Mouse (Mus musculus): Measurements from ENCODE around the gene Zfp704.

Zfp704 gene

DNA sequence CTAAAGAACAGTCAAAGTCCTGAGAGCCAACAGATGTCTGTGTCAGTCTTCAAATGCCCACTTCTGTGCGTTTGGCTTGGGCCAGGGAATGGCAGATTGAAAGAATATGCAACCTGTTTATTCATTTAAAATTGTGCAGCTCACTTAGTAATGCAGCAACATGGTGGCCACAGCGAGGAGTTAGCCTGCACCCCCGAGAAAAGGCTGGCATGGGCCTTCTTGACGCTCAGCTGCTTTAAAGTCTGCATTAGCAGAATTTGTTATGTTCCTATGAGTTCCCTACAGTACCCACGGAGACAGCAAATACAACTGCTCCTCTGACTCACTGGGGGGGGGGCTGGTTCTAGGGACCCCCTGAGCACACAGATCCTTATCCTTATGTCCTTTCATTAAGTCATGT is 184.2 kb downstream of the Zfp704 start:
- in situ Hi-C loops (cut with MboI, MseI) = no loop called here

DNA sequence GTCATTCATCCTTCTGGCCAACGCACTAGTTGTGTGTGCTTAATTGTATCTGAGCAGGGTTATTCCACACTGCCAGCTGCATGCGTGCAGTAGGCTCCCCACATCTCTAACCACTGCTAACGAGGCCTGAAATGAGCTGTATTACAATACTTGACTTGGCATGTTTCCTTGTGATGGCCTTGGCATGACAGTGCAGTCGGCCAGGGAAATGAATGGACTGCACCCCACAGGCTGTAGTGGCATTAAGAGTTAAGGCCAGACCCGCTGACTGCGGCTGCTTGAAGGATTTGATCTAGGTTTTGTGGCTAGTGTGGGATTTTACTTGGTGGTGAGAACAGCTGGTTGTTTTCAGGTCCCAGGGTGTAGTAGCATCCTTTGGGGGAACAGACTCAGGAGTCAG is 185.2 kb downstream of the Zfp704 start:
- in situ Hi-C loops (cut with MboI, MseI) = no loop called here

DNA sequence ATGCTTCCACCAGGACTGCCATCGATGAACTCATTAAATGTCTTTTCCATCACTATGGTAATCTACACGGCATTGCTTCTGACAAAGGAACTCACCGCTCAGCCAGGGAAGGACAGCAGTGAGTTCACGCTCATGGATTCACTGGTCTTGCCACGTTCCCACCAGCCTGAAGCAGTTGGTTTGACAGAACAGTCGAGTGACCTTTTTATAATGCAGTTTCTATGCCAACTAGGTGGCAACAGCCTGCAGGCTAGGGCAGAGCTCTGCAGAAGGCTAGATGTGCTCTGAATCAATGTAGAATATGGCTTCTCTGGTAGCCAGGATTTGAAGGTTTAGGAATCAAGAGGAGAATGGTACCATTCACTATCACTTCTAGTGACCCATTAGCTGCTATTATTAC is 186.2 kb downstream of the Zfp704 start:
- in situ Hi-C loops (cut with MboI, MseI) = no loop called here

DNA sequence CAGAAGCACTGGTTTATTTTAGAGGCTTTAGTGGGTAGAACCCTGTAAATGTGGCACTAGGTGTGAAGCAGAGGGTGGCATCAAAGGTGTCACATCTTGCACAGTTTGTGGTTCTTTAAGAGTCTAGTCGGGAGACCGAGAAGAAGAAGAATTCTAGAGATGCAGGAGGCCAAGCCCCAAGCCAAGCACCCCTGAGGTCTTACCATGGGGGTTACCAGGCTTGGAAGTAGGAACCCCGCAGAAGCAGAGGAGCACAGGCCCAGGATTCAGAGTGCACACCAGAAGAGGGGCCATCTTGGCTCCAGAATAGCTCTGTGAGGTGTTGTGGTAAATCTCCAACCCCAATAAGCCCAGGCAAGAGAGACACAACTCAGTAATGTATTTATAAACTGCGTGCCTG is 201.0 kb downstream of the Zfp704 start:
- in situ Hi-C loops (cut with MboI, MseI) = no loop called here

DNA sequence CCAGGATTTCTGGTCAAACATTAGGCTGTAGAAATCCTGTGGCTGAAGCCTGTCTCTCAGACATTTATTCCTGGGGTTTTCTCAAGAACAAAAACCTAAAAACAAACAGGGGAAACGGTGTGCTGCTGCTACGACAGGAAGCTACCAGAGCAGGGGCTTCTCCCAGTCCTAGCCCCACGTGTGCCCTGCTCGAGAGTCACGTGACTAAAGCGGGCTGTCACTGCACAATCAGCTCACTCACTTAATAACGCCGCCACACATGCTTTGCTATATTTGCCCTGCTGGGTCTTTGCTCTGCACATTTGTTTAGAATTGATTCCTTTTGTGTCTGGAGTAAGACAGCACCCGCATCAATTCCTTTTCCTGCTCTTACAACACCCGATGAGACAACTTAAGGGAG is 202.1 kb downstream of the Zfp704 start:
- in situ Hi-C loops (cut with MboI, MseI) = no loop called here

DNA sequence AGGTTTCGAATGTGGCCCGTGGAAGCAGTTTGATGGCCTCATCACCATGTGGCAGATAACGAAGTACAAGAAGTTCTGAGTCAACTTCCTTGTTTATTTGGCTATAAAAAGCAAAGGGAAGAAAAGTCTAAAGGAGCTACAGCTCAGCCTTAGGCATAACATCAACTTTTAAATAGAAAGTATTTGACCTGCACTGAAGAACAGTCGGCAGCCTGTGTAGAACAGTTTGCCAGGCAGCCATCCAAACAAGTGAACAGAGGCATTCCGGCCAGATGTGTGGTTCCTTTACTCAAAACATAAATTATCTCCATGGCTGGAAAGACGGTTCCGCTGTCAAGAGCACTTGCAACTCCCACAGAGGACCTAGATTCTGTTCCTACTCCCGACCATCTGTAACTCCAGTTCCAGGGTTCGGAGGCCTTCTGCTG is 202.8 kb downstream of the Zfp704 start:
- in situ Hi-C loops (cut with MboI, MseI) = no loop called here

DNA sequence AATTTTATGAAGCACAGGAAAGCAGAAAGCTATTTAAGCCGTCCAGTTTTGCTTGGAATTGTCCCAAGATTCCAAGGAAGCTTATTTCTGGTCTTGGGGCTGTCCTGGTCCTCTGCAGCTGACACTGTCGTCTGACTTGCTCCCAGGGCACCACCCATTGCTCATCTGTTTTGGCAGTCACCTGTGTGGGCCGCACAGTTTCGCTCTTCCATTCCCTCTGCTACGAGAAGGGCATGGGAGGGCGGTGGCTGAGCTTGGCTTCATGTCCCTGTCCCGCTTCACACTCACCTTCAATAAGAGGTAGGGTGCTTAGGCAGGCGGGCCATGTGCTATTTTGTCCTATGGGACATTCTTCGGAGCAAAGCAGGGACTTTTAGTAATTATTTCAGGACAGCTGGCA is 204.5 kb downstream of the Zfp704 start:
- in situ Hi-C loops (cut with MboI, MseI) = no loop called here

DNA sequence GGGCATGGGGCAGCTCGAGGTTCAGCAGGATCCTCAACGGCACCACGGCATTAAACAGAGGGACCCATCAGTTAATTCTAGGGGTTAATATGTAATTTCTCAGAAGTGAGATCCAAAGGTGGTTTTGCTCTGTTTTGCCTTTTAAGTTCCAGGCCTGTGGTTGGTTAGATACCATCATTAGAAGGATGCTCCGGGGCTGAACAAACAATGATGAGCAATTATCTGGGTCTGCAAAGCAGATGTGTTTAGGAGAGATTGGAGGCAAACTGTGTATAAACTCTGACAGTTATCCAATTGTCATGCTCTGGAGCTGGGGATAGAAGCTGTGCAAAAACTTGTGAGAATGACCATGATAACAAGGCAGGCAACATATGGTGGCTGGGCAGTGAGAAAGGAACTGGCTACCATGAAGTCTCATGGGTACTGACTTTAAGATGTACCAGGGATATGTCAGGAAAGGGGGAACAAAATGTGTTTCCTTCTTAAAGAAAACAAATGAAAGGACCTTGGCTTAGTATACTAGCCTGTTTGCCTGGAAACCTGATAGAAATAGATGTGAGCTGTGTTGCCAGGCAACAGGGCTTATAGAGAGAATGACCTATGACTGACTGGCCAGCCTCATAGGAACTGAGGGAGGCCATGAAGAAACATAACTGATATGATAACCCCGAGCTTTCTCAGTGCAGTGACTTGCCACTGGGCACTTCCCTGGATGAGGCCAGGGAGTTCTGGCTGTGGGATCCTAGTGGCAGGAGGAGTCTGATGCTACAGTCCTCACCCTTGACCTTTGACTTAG is 206.4 kb downstream of the Zfp704 start:
- in situ Hi-C loops (cut with MboI, MseI) = loop anchor here (5.0 kb wide), 2 partner anchors 194 to 304 kb away; no protein-coding TSS in a partner anchor

DNA sequence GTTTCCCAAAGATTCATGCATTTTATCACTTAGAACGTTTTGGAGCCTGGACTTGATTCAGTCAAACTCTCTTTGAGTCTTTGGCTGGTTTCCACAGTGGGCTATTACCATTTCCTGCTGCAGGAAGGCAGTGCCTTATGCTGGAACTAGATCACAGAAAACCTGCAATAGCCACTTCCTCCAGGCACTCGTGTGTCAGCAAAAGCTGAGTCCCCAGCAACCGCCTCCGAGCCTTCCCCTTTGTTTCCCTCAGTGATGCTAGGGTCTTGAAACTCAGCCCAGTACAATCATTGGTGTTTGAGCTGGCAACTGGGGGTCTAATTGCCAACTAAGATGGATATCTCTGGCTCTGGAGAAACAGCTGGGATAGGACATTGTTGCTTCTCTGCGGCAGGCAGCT is 207.0 kb downstream of the Zfp704 start:
- in situ Hi-C loops (cut with MboI, MseI) = loop anchor here (5.0 kb wide), 2 partner anchors 194 to 304 kb away; no protein-coding TSS in a partner anchor

DNA sequence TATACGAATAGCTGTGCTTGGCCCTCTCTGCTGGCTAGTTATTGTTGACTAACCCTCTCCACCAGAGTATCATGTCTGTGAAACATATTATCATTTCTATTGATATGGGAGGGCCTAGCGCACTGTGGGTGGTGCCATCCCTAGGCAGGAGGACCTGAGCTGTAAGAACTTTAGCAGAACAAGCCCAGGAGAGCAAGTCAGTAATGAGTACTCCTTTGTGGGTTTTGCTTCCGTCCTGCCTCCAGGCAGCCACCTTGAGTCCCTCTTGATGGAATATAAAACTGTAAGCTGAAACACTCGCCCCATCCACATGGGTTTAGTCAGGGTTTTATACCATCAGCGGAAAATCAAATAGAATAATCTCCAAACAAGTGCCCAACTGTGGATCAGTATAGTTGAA is 207.5 kb downstream of the Zfp704 start:
- in situ Hi-C loops (cut with MboI, MseI) = loop anchor here (5.0 kb wide), 2 partner anchors 195 to 305 kb away; no protein-coding TSS in a partner anchor

DNA sequence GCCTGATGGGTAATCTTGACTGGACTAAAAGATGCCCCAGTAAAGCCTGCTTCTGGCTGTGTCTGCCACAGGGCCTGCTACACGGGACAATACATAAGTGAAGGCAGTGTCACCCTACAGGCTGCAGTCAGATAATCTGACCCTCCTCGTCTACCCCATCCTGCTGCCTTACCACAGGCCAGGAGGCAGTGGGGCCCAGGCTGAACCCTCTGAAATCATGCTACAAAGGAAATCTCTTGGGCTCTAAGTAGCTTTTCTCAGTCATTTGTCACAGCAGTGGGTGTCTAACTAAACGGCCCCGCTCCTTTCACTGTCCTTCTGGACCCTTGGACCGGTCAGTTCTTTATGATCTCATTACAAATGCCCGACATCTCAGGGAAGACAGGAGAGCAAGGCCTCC is 208.2 kb downstream of the Zfp704 start:
- in situ Hi-C loops (cut with MboI, MseI) = loop anchor here (5.0 kb wide), 2 partner anchors 196 to 306 kb away; no protein-coding TSS in a partner anchor

DNA sequence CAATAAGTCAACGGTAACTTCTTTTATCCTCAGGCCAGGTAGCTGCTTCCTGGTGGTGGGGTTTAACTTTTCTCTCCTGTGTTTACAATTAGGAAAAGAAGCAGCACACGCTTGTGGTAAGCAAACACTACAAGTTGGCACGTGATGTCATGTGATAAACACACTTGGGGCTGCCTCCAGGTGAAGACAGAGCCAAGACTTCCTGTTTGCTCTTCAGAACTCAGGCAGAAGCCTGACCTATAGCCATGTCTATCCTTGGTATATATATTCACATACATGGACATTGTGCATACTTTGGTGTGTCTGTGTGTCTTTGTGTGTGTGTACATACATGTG is 209.0 kb downstream of the Zfp704 start:
- in situ Hi-C loops (cut with MboI, MseI) = loop anchor here (5.0 kb wide), 2 partner anchors 196 to 306 kb away; no protein-coding TSS in a partner anchor

DNA sequence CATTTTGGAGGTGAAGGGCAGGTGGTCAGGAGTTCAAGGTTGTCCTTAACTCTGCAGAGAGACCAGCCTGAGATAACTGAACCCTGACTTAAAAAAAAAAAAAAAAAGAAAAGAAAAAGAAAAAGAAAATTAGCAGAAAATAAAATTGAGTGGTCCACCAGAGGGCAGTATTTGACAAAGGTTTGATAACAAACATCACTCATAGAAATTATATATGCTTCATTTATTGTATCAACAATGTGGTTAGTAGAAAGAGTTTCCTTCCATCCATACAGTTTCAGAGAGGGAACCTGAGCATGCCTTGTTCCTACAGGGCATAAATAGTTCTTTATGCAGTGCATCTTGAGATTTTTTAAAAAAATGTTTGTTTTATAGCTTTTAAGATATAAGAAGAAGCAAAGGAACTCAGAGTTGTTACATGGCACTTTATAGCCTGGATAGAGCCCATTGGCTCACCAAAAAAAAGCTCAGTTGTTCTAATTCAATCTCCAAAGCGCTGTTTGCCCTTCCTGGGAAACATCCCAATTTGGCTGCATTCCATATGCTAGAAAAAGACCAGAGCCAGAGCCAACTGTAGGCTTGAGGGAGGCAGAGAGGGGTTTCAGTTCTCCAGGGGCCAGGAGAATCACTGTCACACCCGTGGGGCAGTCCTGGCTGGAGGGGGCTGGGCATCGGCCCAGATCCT is 209.5 kb downstream of the Zfp704 start:
- in situ Hi-C loops (cut with MboI, MseI) = loop anchor here (5.0 kb wide), 2 partner anchors 197 to 307 kb away; no protein-coding TSS in a partner anchor

DNA sequence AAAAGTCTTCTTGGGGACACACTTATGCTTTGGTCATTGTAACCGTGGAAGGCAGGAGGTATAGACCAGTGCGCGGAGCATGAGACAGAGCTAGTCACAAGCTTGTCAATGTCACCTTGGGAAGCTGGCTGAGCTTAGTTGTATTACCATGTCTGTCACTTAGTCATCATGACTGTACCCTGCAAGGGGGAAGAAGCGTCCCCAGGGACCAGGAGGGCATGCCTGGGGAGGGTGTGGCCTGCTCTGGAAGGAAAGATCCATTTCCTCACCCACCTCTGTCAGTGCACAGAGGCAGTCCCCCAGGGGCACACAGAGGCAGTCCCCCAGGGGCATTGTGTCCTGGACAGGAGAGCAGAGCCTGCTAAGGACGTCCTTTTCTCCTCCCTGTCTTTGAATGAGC is 211.6 kb downstream of the Zfp704 start:
- in situ Hi-C loops (cut with MboI, MseI) = loop anchor here (5.0 kb wide), 1 partner anchor 69 kb away; no protein-coding TSS in a partner anchor

All from regulatory T cell (primary cell).